Mouse (Mus musculus): ENCODE data around the gene Pald1.
A peak's percentile ranks its signal among the peaks of the same experiment; 100 is the strongest.

GRCm38 (mm10) chr10:61336137-61336536 lies 47.2 kb downstream of the Pald1 start:
- TF ChIP-seq POLR2A (IDR thresholded peaks at IDR 0.05; ENCODE audit: low read depth, low read length) (no peak), CTCF (IDR thresholded peaks at IDR 0.05; ENCODE audit: extremely low read depth, insufficient read depth, insufficient read length, insufficient replicate concordance) (peak; percentile 51; the same call in 1 of the 2 replicates)

Measured in spleen, adult 2 months (tissue).